Mouse (Mus musculus): Measurements from ENCODE around the gene Top3a.

GRCm38 (mm10) chr11:60809546-60809945 lies 32.4 kb upstream of the Top3a start:
- TF ChIP-seq CTCF (conservative IDR thresholded peaks at IDR 0.05; ENCODE audit: low read length) (no peak), NANOG (IDR thresholded peaks at IDR 0.05; ENCODE audit: borderline replicate concordance, low read length) (no peak), POU5F1 (IDR thresholded peaks at IDR 0.05; ENCODE audit: borderline replicate concordance, low read length) (no peak)

Measured in E14TG2a.4 (cell line).